Mouse (Mus musculus) liver, embryonic 14.5 days (tissue): Measurements from ENCODE around the gene Cd52.

Experiments
- CTCF ChIP-seq: IDR thresholded peaks from 2 replicates; pipeline ENCODE4 v1.5.1; 2016; ENCODE audit warnings: antibody characterized with exemption, low read depth, control low read depth
- EP300 ChIP-seq: IDR thresholded peaks from 2 replicates; pipeline ENCODE4 v1.6.1; 2016; ENCODE audit warnings: antibody characterized with exemption, low read depth

DNA sequence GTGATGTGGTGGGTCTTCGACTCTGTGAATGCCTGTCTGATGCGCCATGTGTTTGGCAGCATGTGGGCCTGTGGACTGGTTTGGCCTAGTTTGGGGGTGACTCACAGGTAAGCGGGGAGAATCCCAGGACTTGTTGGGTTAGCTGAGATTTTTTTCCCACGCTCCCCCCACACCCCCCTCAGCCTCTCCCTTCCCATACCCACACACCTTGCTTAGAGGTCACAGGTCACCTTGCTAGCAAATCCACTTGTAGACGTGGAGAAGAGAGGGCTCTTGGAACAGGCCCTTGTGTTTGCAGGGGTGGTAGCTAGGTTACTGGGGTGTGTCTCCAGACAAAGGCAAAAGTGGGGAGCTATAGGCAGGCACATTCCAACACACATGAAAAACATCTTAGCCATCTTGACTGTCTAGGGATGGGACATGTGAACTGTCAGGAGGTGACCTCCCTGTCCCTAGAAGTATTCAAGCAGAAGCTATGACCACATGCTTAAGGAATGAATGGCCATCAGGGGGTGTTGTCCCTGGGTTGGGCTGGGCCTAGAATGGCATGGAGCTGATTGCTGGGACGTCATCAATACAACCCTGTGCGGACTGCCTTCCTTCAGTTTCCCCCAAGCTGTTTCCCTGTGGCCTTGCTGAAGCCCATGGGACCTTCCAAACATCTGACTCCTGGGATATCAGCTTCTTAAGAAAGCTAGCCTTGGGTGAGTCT is 26.9 kb downstream of the Cd52 start:
- TF ChIP-seq CTCF = no peak
- TF ChIP-seq EP300 = no peak
